Mouse (Mus musculus) splenic B cell, adult 2 months (primary cell): ENCODE data around the gene Hprt.
A peak's percentile ranks its signal among the peaks of the same experiment; 100 is the strongest.

Experiments
- DNase-seq: peaks from one replicate; pipeline ENCODE4 v3.0.0-alpha.2; 2011; ENCODE audit warnings: low read depth, low spot score
- H3K27me3 ChIP-seq: 2 replicates; pipeline ENCODE4 v1.6.1; 2012; ENCODE audit warnings: mild to moderate bottlenecking, low read length, moderate library complexity, mixed read lengths; ENCODE audit not compliant: control insufficient read depth, poor library complexity, insufficient read depth, severe bottlenecking
- H3K36me3 ChIP-seq: 2 replicates; pipeline ENCODE4 v1.6.1; 2012; ENCODE audit warnings: mild to moderate bottlenecking, low read length, moderate library complexity, mixed read lengths; ENCODE audit not compliant: control insufficient read depth, poor library complexity, insufficient read depth, severe bottlenecking

Gene Hprt

DNA sequence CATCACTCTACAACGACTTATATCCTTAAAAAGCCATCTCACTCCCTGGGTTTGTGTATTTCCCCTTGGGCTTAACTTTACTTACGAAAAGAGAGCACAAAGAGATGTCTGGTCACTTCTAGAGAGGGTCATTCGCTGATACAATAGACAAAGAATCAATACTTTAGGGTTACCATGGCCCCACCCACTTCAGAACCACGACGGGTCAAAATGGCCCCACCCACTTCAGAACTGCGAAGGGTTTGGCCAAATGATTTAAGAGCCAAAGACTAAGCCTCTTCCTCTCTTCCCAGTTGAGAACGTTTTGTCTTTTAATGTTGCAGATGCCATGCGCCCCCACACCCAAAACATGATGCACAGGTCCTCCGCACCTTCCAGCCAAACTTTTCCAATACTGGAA is 67.8 kb downstream of the Hprt start:
- no peaks in the 10 kb centered on the region for H3K36me3 ChIP-seq
- peak; percentile 21 for DNase-seq
- H3K27me3 ChIP-seq, result no peaks in the 10 kb centered on the region

GRCm38 (mm10) chrX:53056627-53057026 is 68.7 kb downstream of the Hprt start:
- H3K27me3 ChIP-seq, result no peaks in the 10 kb centered on the region
- no peaks in the 10 kb centered on the region for H3K36me3 ChIP-seq
- DNase-seq, result peak; percentile 22

DNA sequence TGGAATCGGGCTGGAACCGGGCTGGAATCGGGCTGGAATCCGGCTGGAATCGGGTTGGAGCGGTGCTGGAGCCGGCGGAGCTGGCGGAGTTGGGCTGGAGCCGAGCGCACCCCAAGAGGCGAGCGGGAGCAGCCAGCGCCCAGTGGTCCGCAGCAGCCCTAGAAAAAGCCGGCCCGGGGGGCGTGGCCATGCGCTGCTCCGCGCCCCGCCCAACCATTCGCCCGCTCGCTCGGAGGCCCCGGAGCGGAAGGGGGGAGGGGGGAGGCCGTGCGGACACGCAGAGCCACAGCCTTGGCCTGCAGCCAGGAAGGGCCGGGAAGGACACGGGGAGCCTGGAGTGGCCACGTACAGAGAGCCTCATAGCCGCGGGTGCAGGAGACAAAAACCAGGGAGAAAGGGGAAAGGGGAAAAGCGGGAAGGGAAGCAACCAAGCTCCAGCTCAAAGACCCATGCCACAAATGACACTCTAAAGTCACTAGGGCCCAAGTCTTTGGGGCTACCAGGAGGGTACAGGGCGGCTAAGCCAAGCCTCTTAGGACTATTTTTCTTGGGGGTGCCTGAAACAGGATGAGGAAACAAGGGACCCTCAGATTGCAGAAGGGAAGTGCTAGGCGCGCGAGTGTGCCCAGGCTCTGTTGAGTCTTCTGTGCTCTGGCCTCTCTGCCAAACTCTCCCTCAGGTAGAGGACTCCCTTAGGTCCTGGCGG is 69.3 kb downstream of the Hprt start:
- H3K36me3 ChIP-seq, result no peaks in the 10 kb centered on the region
- no peaks in the 10 kb centered on the region for H3K27me3 ChIP-seq
- peak; percentile 73 for DNase-seq

- Histone ChIP-seq H3K27me3 (no peaks in the 10 kb centered on the region), H3K36me3 (no peaks in the 10 kb centered on the region)
- DNase-seq, result no peak
Observed at GRCm38 (mm10) chrX:53057760-53058090, 69.8 kb downstream of the Hprt start.

GRCm38 (mm10) chrX:53058459-53059280 is 70.7 kb downstream of the Hprt start:
- peak; percentile 29 for DNase-seq
- Histone ChIP-seq H3K36me3 (no peaks in the 10 kb centered on the region), H3K27me3 (no peaks in the 10 kb centered on the region)

GRCm38 (mm10) chrX:53059426-53060007 is 71.6 kb downstream of the Hprt start:
- no peaks in the 10 kb centered on the region for H3K27me3 ChIP-seq
- no peaks in the 10 kb centered on the region for H3K36me3 ChIP-seq
- DNase-seq, result no peak

GRCm38 (mm10) chrX:53064406-53064805 is 76.5 kb downstream of the Hprt start:
- Histone ChIP-seq H3K36me3 (no peaks in the 10 kb centered on the region), H3K27me3 (no peaks in the 10 kb centered on the region)
- no peak for DNase-seq
